Mouse (Mus musculus) E14TG2a.4 (cell line): Measurements from ENCODE around the gene Thrb.

Experiments used
- H3K27me3 ChIP-seq: 2 replicates; pipeline ENCODE4 v1.6.1; 2014; ENCODE audit warnings: low read length, control low read depth; ENCODE audit not compliant: insufficient read depth
- H3K36me3 ChIP-seq: 2 replicates; pipeline ENCODE4 v1.6.1; 2014; ENCODE audit warnings: low read length, control low read depth; ENCODE audit not compliant: insufficient read depth
- H3K4me1 ChIP-seq: replicated peaks from 2 replicates; pipeline ENCODE4 v1.6.1; 2014; ENCODE audit warnings: low read depth, low read length, control low read depth
- H3K4me3 ChIP-seq: replicated peaks from 2 replicates; pipeline ENCODE4 v1.5.1; 2014; ENCODE audit warnings: mild to moderate bottlenecking, low read length
- H3K9me3 ChIP-seq: 2 replicates; pipeline ENCODE4 v1.6.1; 2014; ENCODE audit warnings: low read length, control low read depth
- CTCF ChIP-seq: conservative IDR thresholded peaks from 2 replicates; pipeline ENCODE4 v1.5.1; 2014; ENCODE audit warnings: low read length
- NANOG ChIP-seq: IDR thresholded peaks from 2 replicates; pipeline ENCODE4 v1.6.1; 2014; ENCODE audit warnings: borderline replicate concordance, low read length, mixed read lengths
- POU5F1 ChIP-seq: IDR thresholded peaks from 2 replicates; pipeline ENCODE4 v1.6.1; 2014; ENCODE audit warnings: low read length, borderline replicate concordance

The Thrb gene

DNA sequence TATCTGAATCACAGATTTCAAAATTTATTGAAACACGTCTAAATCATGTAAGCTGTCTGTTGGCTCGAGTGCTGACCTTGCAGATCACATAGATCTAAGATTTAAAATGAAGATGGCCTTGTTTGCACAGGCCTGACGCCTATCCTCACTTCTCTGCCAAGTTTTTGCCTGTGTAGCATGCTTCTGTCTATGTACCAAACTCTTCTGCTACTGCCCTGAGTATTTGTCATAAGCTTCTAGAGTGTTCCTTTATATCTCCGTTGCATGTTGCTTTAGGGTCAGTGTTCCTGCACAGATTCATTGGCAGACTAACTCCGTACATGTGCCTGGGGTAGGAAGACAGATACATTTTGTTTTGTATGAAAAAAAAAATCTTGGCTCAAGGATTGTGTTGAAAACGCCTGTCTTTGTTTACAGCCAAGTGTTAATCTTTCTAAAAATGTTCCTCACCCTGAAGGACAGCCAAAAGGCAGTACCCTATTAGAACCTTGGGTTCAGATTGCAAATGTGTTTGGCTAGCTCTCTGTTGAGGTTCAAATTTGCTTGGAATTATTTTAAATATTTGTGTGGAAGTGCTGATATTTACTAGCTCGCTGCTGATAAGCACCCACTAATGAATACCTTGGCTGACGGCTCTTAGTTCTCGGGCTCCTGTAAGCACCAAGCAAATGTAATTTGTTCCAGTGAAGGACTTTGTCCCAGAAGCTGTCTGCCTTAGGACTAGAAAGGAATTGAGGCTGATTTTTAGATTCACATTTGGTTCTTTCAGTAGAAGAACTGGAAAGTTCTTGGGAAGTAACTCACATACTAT lies 83.0 kb downstream of the Thrb start:
- Histone ChIP-seq H3K36me3 (no peaks in the 10 kb centered on the region), H3K27me3 (no peaks in the 10 kb centered on the region), H3K9me3 (no peaks in the 10 kb centered on the region), H3K4me3 (no peak overlapping the region), H3K4me1 (peaks cover 15% of the 10 kb centered on the region)
- TF ChIP-seq POU5F1, result no peak
- TF ChIP-seq CTCF, result no peak
- TF ChIP-seq NANOG, result no peak

DNA sequence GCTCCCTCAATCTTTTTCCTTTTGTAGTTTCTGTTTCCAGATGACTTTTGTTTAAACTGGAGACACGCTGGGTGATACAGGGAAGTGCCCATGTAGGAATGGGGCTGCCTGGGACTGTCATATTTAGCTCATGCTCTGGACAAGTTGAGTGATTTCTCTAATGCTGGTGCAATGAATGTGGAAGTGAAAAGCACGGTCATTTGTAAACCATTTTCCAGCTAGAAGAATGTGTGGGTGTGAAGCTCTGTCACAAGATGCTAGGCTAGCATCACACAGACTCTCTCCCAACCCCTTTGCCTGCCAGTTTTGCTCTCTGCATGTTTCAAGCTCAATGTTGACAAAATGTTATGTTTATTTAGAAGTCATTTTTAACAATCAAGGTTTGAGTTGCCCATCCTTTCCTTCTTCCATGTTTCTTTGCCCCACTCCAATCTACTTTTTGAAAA lies 83.7 kb downstream of the Thrb start:
- TF ChIP-seq NANOG (no peak), CTCF (no peak), POU5F1 (no peak)
- no peaks in the 10 kb centered on the region for H3K27me3 ChIP-seq

GRCm38 (mm10) chr14:17747922-17748321 lies 87.9 kb downstream of the Thrb start:
- TF ChIP-seq POU5F1, result no peak
- TF ChIP-seq NANOG, result no peak
- TF ChIP-seq CTCF, result no peak
- Histone ChIP-seq H3K4me3 (no peak overlapping the region), H3K27me3 (no peaks in the 10 kb centered on the region), H3K4me1 (peaks cover 34% of the 10 kb centered on the region), H3K36me3 (no peaks in the 10 kb centered on the region), H3K9me3 (no peaks in the 10 kb centered on the region)

More for the DNA sequence above, 83.7 kb downstream of the Thrb start:
- Histone ChIP-seq H3K36me3 (no peaks in the 10 kb centered on the region), H3K9me3 (no peaks in the 10 kb centered on the region), H3K4me1 (peaks cover 21% of the 10 kb centered on the region), H3K4me3 (no peak overlapping the region)

- Histone ChIP-seq H3K9me3 (no peaks in the 10 kb centered on the region), H3K4me1 (peaks cover 37% of the 10 kb centered on the region), H3K27me3 (no peaks in the 10 kb centered on the region), H3K36me3 (no peaks in the 10 kb centered on the region), H3K4me3 (no peak overlapping the region)
- TF ChIP-seq CTCF (no peak), NANOG (no peak), POU5F1 (no peak)
These were observed 88.9 kb downstream of the Thrb start for GRCm38 (mm10) chr14:17748945-17749344.

DNA sequence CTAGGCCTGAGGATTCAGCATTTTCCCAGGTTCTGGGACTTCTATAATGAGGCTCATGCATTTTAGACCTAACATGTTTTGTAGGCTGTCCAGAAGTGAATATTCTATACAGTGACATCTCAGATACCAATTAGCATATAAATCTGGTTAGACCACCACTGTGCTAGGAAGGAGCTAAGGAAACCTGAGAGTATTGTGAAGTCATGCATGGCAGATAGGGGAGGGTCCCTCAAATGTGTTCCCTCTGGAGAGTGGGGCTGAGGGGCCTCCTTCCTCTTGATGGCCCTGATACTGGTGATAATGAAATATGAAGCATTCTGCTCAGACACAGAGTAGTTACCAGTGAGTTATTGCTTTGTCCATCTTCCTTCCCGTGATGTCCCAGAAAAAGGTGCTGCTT lies 91.8 kb downstream of the Thrb start:
- Histone ChIP-seq H3K27me3 (no peaks in the 10 kb centered on the region), H3K36me3 (no peaks in the 10 kb centered on the region), H3K9me3 (no peaks in the 10 kb centered on the region), H3K4me1 (peaks cover 35% of the 10 kb centered on the region), H3K4me3 (no peak overlapping the region)
- TF ChIP-seq NANOG, result no peak
- no peak for TF ChIP-seq POU5F1
- TF ChIP-seq CTCF, result no peak

DNA sequence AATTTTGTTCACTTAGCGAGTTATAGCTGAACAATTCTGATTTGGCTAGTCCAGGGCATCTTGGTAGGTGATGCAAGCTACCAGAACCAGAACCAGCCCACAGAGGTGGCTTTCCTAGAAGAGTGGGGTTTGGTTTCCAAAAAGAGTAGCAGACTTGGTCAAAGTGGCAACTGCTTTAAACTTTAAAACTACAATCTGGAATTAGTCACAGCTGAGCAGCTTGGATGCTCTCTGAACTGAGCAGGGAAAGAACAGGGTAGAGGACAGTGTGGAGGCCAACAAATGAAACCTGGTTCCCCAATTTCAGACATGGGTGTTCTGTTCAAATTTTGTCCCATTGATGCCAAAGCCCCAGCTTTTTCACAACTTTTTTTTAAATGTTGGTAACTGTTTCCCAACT lies 93.4 kb downstream of the Thrb start:
- Histone ChIP-seq H3K27me3 (no peaks in the 10 kb centered on the region), H3K4me1 (peaks cover 24% of the 10 kb centered on the region), H3K36me3 (no peaks in the 10 kb centered on the region), H3K9me3 (no peaks in the 10 kb centered on the region), H3K4me3 (no peak overlapping the region)
- no peak for TF ChIP-seq NANOG
- TF ChIP-seq CTCF, result no peak
- no peak for TF ChIP-seq POU5F1

- H3K36me3 ChIP-seq, result no peaks in the 10 kb centered on the region
- H3K9me3 ChIP-seq, result no peaks in the 10 kb centered on the region
- peaks cover 16% of the 10 kb centered on the region for H3K4me1 ChIP-seq
- H3K27me3 ChIP-seq, result no peaks in the 10 kb centered on the region
- H3K4me3 ChIP-seq, result no peak overlapping the region
- no peak for TF ChIP-seq CTCF
- TF ChIP-seq POU5F1, result no peak
- no peak for TF ChIP-seq NANOG
These were observed 96.7 kb downstream of the Thrb start for GRCm38 (mm10) chr14:17756732-17757131.

DNA sequence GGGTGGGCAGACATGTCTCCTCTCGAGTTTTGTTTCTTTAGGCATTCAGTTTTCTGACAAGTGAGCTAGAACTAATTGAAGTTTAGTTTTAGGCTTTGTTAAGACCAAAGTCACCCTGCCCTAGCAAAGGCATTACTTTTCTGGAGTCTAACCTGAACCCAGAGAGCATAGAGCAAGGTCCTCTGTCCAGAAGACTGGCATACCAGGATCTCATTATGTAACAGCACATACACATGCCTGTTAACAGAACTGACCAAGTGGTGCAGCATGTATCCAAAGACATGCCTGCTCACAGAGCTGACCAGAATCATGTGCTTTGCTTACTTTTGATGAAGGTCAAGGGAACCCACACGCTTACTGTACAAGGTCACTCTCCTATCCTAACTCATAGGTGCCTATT lies 107.9 kb downstream of the Thrb start:
- H3K4me1 ChIP-seq, result no peaks in the 10 kb centered on the region
- no peak for TF ChIP-seq NANOG
- no peak for TF ChIP-seq CTCF
- no peak for TF ChIP-seq POU5F1

DNA sequence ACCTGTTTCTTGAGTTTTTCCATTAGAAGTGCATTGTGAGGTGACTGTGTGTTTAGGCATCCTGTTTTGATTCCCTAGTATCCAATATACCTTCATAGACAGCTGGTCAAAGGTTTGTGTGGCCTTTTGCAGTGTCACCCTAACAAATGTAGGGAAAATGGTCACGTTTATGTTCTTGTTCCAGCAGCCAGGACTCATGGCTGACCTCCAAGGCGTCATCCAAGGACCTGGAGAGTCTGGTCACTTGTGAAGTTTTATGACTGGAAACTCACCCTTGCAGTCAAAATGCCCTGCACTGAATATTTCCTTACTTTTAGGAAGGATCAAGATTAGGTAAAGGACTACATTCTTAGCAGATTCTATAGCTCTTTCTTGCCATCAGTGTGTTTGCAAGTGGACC lies 114.3 kb downstream of the Thrb start:
- Histone ChIP-seq H3K4me3 (no peak overlapping the region), H3K4me1 (no peaks in the 10 kb centered on the region), H3K27me3 (no peaks in the 10 kb centered on the region), H3K36me3 (no peaks in the 10 kb centered on the region), H3K9me3 (no peaks in the 10 kb centered on the region)
- no peak for TF ChIP-seq NANOG
- TF ChIP-seq POU5F1, result no peak
- no peak for TF ChIP-seq CTCF

More for the DNA sequence above, 107.9 kb downstream of the Thrb start:
- Histone ChIP-seq H3K36me3 (no peaks in the 10 kb centered on the region), H3K9me3 (peaks cover 9% of the 10 kb centered on the region), H3K27me3 (no peaks in the 10 kb centered on the region), H3K4me3 (no peak overlapping the region)
